Mouse (Mus musculus): ENCODE measurements around the gene Smarcad1.

Gene Smarcad1

DNA sequence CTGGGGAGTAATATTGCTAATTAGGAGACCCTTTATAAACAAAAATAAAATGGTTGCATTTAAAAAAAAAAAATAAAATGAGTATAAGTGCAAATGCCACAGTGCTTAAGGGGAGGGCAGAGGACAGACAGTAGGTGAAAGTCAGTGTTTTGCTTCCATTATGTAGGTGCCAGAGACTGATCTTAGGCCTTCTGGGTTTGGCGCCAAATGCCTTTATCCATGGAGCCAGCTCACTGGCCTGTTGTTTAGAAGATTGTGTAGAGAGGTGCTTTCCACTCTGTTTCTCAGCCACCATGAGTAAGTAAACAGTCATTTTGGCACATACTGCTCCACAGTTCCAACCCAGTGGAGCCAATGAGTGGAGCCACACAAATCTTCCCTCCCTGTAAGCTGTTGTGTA is 75.2 kb downstream of the Smarcad1 start:
- DNase-seq: no peak

DNA sequence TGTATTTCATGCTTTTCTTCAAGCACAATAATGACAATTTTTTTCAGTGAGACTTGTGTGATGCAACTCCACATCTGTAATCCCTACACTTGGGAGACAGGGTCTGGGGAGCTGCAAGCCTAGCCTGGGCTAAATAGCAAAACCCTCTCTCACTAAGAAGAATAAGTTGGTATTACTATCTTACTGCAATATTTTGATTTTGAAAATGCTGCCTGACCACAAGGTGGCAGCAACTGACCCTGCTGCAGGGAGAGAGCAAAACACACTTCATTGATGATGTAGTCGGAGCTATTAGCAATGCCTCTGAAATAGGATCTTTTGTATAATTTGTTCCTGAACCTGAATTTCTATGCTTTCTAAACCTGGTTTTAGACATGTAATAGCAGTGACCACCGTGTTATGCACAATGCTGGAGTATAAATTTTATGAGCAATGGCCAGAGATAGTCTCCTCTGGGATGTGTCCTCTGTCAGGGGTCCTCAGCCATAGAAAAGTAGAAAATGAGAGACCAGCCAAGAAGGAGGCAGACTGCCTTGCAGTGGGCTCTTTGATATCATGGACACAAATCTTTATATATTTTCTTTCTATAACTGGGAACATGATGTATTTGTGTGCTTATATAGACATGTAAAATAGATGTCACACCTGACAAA is 83.8 kb downstream of the Smarcad1 start:
- peak in 1 of 2 experiments; percentile 36 for DNase-seq

DNA sequence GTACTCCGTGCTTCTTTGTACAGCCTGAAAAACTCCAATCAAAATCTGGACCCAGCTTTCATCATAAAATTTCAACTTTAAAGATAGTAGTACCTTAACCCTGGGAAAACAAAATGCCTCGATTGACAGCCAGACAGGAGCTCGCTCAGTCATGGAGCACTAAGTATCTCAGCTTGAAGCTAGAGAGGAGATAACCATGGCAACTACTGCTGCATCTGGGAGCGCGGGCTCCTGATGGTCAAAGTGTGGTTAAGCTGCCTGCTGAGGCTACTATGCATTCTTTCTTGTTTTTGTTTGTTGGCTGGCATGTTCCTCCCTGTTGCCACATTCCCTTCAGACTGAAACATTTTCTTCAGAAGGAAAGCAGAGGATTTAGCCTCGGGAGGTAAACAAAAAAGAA is 90.0 kb downstream of the Smarcad1 start:
- DNase-seq: no peak

DNA sequence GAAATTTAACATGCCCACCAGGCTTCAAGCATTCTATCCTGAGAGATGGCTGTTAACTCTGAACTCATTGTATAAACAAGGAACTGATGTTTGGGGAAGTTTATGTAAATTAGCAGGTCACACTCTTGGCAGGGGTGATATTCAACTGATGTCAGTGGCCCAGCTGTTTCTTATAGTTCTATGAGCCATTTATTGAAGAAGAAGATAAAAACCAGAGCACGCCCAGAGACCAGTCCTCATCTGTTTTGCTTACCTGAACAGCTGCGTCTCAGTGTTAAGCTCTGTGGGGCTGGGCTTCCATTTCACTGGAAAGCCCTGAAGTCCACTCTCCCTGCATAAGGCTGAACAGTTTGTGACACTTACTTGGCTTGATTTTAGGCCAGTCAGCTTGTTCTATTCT is 95.4 kb downstream of the Smarcad1 start:
- DNase-seq: no peak

DNA sequence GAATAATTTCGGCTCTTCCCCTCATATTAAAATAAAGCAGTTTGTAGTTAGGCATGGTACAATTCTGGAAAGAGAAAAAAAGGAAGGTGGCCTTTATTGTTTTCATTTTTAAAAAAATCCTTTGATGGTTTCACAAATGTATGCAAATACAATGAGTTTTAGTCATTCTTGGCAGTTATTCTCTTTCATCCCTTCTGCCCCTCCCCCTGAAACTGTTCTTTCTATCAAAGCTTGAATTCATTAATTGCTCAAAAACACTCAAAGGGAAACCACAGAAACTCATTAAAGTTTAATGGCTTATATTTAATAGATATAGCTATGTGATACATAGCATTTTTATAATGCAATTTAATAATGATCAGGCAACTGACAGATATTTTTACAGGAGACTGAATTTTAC is 95.9 kb downstream of the Smarcad1 start:
- no peak for DNase-seq

DNA sequence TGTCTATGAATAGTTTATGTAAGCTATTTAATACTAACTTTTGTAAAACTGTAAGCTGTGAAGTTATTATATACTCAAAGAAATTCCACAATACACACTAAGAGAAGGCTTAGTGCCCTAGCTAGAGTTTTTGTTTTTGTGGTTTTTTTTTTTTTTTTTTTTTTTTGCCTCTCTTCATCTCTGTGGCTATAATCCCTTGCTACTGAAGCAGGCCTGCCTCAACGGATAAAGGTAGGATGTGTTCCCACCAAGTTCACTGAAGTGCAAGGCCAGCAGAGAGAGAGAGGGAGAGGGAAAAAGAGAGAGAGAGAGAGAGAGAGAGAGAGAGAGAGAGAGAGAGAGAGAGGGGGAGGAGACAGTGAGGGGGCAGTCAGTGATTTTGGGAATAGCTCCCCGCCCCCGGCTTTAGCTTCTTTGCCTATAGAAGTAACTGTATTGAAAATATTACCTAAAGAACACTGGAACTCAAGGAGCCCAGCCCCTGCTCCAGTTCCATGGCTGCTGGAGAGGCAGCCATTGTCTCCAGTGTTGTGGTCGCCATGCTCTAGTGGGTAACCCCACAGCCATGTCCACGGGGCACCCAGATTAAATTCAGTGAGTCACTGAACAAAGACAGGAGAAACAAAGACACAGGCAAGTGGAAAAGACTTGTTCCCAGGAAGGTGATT is 97.8 kb downstream of the Smarcad1 start:
- no peak for DNase-seq

DNA sequence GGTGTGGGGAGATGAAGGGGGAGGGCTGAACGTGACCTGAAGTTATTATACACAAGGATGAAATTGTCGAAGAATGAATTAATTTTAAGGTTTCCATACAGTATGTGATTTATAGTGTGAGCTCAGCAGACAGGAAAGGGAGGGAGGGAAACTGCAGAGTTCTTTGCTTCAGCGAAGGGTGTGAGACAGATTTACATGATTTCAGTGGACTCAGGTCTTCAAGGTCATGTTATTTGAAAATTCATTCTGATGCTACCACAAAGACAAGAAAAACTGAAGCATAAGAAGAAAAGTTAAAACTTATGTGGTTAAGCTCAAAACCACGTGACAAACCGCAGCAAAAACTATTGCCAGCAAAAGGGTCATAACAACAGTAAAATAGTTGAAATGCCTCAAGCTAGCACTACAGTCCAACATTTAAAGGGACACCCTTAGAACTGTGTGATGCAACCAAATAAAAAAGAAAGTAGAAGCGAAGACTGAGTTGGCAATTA is 98.4 kb downstream of the Smarcad1 start:
- DNase-seq: no peak

DNA sequence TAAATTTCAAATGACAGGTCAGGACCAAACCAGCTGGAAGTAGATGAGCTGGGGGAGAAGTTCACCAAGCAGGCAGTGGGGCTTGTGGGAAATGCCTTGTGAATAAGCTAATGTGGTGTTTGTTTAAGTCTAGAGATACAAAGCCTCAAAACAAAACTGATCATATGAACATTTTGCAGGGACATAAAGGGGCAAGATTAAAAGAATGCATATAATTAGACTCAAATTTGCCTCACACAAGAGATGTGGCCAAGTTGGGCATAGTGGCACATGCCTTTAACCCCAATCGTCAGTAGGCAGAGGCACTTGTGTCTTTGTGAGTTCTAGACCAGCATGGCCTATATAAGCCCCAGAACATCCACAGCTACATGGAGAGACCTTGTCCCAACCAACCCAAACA is 99.9 kb downstream of the Smarcad1 start:
- no peak for DNase-seq

DNA sequence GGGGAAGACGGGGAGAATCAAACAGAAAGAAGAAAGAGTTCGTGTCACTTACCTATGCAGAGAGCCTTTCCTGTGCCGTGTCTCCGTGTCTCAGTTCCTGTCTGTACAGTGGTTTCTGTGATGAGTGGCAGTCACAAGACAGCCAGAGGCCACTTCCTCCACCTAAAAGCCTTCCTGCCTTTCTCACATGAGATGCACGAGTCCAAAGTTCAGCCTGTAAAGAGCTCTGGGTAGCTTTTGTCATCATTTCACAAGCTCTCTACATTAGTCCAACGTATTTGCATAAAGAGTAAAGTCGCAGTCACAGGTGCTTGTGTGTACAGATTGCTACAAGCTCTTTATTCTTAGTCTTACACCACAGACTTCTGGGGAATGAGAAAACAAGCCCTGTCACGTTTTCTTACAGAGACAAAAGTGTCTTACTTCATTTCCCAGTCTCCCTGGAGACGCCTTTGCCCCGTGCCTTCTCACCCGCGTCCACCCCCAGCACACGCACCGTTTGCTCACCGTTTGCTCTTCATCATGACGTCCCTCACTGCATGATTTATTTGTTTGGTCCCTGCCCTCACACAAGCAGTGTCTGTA is 102.3 kb downstream of the Smarcad1 start, which contains the start of gene Hpgds:
Gene Hpgds, minus strand, starts transcription at position 288 of the 585 bp plus-strand sequence.
- no peak for DNase-seq

DNA sequence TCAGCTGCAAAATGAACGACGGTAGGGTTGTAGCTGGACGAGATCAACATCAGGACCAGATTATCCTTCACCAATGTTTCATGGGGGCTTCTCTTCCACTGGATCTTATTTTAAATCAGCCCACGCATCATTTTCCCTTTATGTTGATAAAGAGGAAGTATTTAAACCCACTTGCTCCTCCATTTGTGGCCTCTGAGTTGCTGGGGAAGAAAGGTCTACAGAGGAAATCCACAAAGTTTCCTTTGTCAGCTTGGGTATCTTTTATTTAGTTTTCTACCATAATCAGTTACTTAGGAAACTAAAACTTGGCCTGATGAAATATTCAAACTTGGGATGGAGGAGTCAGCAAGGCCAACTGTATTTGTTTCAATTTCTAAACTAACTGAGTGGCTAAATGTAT is 104.0 kb downstream of the Smarcad1 start:
- DNase-seq: no peak

DNA sequence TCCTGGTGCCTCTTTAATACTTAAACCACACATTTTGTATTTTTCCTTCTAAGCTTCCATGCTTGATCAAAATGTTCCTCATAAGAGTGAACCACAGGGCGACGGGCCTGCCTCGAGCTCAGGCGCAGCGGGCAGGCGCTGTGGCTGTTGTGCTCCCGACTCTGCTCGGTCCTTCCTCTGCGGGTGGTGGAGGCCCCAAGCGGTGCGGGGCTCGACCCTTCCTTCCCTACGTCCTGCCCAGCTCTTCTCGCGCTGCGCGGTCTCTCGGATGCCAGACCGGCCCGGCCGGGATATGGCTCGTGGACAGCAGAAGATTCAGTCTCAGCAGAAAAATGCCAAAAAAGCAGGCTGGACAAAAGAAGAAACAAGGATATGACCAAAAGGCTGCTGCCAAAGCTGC is 108.3 kb downstream of the Smarcad1 start:
- DNase-seq: no peak

DNA sequence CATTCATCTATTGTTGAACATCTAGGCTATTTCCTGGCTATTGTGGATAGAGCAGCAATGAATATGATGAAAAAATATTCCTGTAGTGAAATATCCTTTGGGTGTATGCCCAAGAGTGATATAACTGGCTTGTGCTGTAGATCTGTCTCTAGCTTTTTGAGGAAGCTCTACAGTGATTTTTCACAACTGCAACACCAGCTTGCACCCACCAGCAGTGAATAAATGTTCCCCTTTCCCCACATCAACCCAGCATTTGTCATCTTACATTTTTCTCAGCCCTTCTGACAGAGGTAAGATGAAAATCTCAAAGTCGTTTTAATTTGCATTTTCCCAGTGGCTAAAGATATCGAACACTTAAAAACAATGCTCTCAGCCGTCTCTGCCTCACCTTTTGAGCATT is 111.2 kb downstream of the Smarcad1 start:
- no peak for DNase-seq

DNA sequence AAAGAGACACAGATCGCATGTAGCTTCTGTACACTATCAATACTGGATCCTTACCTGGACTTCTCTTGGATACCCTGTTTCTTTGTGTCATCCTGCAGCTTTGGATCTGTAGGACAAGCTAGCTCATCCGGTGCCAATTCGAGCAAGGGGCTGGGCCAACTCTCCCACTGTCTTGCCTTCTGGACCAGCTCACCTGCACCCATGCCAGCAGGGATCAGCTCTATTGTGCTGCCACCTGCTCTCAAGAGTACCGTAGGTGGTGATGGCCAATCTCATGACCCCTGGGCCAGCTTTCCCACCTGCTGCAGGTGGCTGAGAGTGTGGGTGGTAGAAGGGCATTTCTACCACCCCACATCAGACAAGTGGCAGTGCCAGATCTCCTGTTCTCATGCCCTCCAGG is 114.7 kb downstream of the Smarcad1 start:
- DNase-seq: no peak

DNA sequence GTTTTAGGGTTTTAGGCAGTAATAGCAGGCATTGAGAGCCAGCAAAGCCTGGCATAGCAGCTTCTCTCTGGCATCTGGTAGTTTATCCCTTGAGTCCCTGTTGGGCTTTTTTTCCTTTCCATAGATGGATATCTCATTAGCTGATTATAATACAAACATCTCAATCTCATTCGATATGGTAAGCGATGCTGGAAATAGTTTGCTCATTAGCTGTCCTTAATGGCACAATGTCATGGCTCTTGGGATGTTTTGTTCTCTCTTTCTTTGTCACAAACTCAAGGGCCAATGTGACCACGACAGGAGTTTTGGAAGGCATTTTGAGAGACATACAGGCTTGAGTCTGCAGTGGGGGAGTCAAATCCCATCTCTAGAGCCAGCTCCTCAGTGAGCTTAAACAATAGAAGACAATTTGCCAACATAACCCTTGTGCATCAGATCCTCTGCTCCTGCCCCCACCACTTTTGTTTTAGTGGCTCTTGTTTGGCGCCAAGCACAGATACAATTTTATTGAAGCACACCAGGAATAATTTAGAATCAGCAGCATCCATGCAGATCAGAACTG is 117.1 kb downstream of the Smarcad1 start:
- no peak for DNase-seq

DNA sequence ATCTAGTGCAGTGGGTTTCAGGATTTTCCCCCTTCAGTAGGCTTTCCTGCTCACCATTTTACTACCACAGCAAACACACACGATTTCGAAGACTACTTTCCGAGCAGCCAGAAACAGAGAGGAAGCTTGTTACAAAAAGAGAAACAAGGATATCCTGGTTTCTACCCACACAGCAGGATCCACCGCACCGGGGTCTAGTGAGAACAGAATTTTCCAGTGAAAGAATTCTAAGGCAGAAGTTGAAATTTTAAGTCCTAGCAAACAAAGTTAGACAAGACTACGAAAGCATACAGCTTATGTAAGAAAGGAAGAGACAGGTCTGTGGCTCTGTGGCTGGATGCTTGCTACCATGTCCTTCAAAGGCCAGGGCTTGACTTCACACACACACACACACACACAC is 121.8 kb downstream of the Smarcad1 start:
- DNase-seq: no peak

DNA sequence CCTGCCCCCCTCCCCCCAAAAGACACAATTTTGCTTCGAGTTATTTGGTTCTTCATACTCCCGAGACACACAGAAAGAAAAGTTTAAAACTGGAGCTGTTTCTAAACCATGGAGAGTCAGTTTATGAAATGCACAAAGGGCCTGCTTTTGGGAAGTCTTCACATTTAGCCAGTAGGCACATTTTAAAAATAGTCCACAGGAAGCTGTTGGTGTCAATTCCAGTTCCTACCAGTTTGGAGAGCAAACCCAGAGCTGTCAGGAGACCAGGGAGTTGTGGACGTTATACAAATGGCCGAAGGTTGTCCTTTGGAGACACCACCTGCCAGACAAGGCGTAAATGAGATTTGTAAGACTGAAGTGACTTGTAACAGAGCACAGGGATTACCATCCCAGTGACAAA is 122.6 kb downstream of the Smarcad1 start:
- no peak for DNase-seq

All from kidney, postnatal 25 days (tissue).